Mouse (Mus musculus) midbrain, embryonic 15.5 days (tissue): ENCODE measurements around the gene Loxl1. TPM values are rescaled to one million over a fixed set of nuclear protein-coding genes. Genes with fewer than 3 reads are reported as not detected.
"Not testable (repeated sequence)": the region's sequence is repeated elsewhere in the genome, so short reads cannot be mapped to it uniquely, and the experiment has no call there.

Experiments used
- ATAC-seq: fragments of 200-750 bp; cut with Nextera tagmentation; replicated peaks from 2 replicates; pipeline ENCODE4 v1.8.0; 2017; ENCODE audit warnings: moderate TSS enrichment
- H3K27ac ChIP-seq: fragments of 300-500 bp; sonication (generic); 2 replicates; pipeline ENCODE4 v1.5.1; 2015; ENCODE audit warnings: mild to moderate bottlenecking, inconsistent platforms
- H3K27me3 ChIP-seq: fragments of 300-500 bp; sonication (generic); replicated peaks from 2 replicates; pipeline ENCODE4 v1.6.1; 2015; ENCODE audit warnings: inconsistent platforms
- H3K36me3 ChIP-seq: fragments of 300-500 bp; sonication (generic); replicated peaks from 2 replicates; pipeline ENCODE4 v1.6.1; 2015; ENCODE audit warnings: inconsistent platforms
- H3K4me1 ChIP-seq: fragments of 300-500 bp; sonication (generic); 2 replicates; pipeline ENCODE4 v1.6.1; 2015; ENCODE audit warnings: inconsistent platforms
- H3K4me2 ChIP-seq: fragments of 300-500 bp; sonication (generic); 2 replicates; pipeline ENCODE4 v1.6.1; 2015; ENCODE audit warnings: inconsistent platforms, mild to moderate bottlenecking, moderate library complexity
- H3K4me3 ChIP-seq: fragments of 300-500 bp; sonication (generic); 2 replicates; pipeline ENCODE4 v1.5.1; 2015; ENCODE audit warnings: mild to moderate bottlenecking, inconsistent platforms
- H3K9ac ChIP-seq: fragments of 300-500 bp; sonication (generic); 2 replicates; pipeline ENCODE4 v1.6.1; 2015; ENCODE audit warnings: mild to moderate bottlenecking, inconsistent platforms
- H3K9me3 ChIP-seq: fragments of 300-500 bp; sonication (generic); 2 replicates; pipeline ENCODE4 v1.6.1; 2016; ENCODE audit warnings: inconsistent platforms
- WGBS: fragments of 180-500 bp; shearing (Covaris S2); methylation state at CpG from one replicate; pipeline ENCODE4 v1.1.7; 2015; ENCODE audit warnings: mixed read lengths; 5-methylcytosine and 5-hydroxymethylcytosine counted together
- polyA plus RNA-seq: library from polyadenylated mRNA; unstranded; fragments of >200 nt; fragmentation: Nextera tagmentation; extraction: Ambion mirVana; gene quantifications from 2 replicates; pipeline ENCODE4 v1.2.1, GENCODE M21; 2015

Gene Loxl1
- polyA plus RNA-seq, 1 experiment from 2014 or later, result 6.0 TPM

DNA sequence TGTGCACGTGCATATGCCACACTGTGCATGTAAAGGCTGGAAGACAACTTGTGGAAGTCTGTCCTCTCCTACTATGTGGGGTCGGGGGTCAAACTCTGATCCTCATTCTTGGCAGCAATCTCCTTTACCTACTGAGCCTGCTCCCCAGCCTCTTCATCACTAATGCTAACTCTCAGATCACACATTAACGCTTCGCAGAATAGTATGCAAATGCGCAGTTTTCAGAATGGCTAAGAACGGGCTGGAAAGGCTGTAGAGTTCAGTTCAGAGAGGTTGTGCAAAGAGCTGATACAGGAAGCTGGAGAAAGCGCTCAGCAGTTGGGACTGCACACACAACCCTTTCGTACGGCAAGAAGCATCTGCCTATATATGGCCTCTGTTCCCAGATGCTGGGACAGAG is 40.1 kb downstream of the Loxl1 start:
- no peak overlapping the region for H3K4me2 ChIP-seq
- H3K36me3 ChIP-seq, result no peaks in the 10 kb centered on the region
- WGBS, result 66% methylated on average over 9 of the region's 9 CpGs
- no peaks in the 10 kb centered on the region for H3K4me1 ChIP-seq
- H3K4me3 ChIP-seq, result no peak overlapping the region
- H3K27ac ChIP-seq, result no peak overlapping the region
- H3K27me3 ChIP-seq, result no peaks in the 10 kb centered on the region
- no peak overlapping the region for H3K9ac ChIP-seq
- no peak for ATAC-seq
- no peaks in the 10 kb centered on the region for H3K9me3 ChIP-seq

DNA sequence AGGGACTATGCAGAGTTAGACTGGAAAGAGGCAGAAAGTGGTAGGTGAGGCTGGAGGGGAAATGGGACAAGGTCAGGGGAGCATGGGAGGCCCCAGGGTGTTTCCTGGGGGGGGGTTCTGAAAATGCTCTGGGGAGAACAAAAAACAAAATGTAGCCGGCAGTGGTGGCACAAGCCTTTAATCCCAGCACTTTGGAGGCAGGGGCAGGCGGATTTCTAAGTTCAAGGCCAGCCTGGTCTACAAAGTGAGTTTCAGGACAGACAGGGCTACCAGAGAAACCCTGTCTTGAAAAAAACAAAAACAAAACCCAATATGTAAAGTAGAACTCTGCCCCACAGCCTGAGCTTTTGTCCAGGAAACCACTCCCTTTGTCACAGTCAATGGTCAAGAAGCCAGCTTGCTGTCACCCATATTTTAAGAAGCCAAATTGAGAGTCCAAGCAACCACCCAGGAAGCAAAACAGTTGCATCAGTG is 40.9 kb downstream of the Loxl1 start:
- H3K4me3 ChIP-seq, result no peak overlapping the region
- H3K4me1 ChIP-seq, result no peaks in the 10 kb centered on the region
- WGBS, result 69% methylated on average over 2 of the region's 2 CpGs
- no peak overlapping the region for H3K27ac ChIP-seq
- no peaks in the 10 kb centered on the region for H3K27me3 ChIP-seq
- no peak for ATAC-seq
- no peaks in the 10 kb centered on the region for H3K36me3 ChIP-seq
- H3K4me2 ChIP-seq, result no peak overlapping the region
- no peaks in the 10 kb centered on the region for H3K9me3 ChIP-seq
- H3K9ac ChIP-seq, result no peak overlapping the region

DNA sequence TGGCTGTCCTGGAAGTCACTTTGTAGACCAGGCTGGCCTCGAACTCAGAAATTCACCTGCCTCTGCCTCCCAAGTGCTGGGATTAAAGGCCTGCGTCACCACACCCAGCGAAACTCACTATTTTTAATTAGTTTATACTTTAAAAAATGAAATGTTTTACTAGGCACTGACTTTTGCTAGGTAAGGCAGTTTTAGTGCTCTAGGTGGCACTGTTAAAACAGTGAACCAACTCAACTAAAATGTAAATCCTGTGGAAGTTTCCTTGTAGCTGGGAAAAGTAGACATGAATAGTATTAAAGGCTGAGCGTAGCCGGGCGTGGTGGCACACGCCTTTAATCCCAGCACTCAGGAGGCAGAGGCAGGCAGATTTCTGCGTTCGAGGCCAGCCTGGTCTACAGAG is 41.4 kb downstream of the Loxl1 start:
- H3K4me2 ChIP-seq, H3K9ac ChIP-seq, H3K36me3 ChIP-seq, H3K4me1 ChIP-seq, H3K27me3 ChIP-seq, H3K27ac ChIP-seq, H3K9me3 ChIP-seq, H3K4me3 ChIP-seq, ATAC-seq: not testable (repeated sequence)
- 93% methylated on average over 9 of the region's 9 CpGs for WGBS

DNA sequence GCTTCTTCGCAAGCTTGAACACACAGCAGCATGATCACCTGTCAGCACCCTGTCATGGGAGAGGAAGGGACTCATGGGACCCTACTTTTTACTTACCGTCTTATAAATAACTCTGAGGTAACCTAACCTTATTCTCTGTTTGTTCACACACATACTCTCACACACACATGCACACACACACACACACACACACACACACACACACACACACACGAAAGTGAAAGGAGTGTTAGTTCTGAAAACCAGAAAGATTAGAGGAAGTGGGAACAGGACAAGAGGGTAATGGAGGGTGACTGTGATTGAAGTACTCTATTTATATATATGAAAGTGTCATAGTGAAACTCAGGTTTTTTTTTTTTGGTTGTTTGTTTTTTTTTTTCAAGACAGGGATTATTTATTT is 41.9 kb downstream of the Loxl1 start:
- no peak overlapping the region for H3K4me3 ChIP-seq
- no peaks in the 10 kb centered on the region for H3K27me3 ChIP-seq
- ATAC-seq, result no peak
- no peaks in the 10 kb centered on the region for H3K4me1 ChIP-seq
- H3K27ac ChIP-seq, result no peak overlapping the region
- no peak overlapping the region for H3K9ac ChIP-seq
- H3K36me3 ChIP-seq, result no peaks in the 10 kb centered on the region
- 83% methylated on average over 3 of the region's 3 CpGs for WGBS
- no peak overlapping the region for H3K4me2 ChIP-seq
- H3K9me3 ChIP-seq, result no peaks in the 10 kb centered on the region

DNA sequence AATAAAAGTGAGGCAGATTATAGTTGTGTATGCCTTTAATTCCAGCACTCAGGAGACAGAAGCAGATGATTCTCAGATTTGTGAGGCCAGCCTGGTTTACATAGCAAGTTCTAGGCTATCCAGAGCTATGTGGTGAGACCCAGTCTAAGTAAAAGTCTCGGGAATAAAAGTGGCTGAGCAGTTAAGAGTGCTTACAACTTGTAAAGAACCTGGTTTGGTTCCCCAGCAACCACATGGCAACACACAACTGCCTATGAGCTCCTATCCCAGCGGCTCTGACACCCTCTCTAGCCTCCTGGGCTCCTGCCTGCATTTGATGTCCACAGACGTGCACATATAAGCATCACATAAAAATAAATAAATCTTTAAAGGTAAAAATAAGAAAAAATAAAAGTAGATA is 42.9 kb downstream of the Loxl1 start:
- ATAC-seq, result no peak
- H3K4me1 ChIP-seq, result no peaks in the 10 kb centered on the region
- no peak overlapping the region for H3K27ac ChIP-seq
- no peaks in the 10 kb centered on the region for H3K36me3 ChIP-seq
- WGBS, result 62% methylated on average over 3 of the region's 3 CpGs
- no peaks in the 10 kb centered on the region for H3K9me3 ChIP-seq
- H3K4me2 ChIP-seq, result no peak overlapping the region
- no peak overlapping the region for H3K4me3 ChIP-seq
- H3K9ac ChIP-seq, result no peak overlapping the region
- H3K27me3 ChIP-seq, result no peaks in the 10 kb centered on the region

DNA sequence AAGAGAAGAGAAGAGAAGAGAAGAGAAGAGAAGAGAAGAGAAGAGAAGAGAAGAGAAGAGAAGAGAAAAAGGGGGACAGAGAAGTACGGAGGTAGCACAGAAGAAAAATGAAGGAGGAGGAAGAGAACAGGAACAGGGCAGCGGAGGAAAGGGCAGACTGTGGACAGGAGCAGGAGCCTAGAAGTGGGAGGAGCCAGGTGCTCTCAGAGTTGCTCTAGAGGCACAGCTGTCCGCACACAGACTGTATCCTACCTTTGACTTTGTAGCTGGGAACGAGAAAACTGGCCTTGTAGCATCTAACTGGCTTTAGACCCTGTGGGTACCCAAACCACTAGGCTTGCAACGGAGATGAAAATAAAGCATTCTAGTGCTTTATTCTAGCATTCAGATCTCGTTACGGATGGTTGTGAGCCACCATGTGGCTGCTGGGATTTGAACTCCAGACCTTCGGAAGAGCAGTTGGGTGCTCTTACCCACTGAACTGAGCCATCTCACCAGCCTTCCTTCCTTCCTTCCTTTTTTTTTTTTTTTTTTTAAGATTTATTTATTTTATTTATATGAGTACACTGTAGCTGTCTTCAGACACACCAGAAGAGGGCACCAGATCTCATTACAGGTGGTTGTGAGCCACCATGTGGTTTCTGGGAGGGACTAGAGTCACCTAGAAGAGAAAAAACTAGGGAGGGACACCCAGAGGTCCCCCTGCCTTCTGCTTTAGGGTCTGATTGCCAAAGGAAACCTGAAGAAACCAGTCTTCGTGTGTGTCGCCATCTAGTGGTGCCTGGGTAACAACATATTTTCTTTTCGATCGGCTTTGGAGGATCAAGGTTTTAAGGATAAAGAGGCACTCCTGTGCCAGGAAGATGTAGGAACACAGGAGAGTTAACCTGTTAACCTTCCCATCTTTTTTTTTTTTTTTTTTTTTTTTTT is 44.3 kb downstream of the Loxl1 start:
- no peak for ATAC-seq
- 58% methylated on average over 12 of the region's 12 CpGs for WGBS

DNA sequence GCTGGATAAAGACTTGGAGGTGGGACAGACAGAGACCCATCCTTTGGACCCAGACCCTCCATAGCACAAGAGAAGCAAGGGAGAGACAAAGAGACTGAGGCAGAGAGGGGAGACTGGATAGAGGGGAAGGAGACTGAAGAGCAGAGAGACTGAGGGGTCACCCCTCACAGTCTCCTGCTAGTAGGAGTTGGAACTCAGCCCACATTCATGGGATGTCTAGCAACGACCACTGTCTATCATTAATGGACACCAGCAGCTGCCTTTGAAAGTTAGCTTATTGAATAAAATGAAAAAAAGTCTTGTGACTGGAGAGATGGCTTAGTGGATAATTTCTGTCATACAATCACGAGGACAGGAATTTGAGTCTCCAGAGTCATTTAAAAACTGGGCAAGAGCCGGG is 45.9 kb downstream of the Loxl1 start:
- no peaks in the 10 kb centered on the region for H3K27me3 ChIP-seq
- no peaks in the 10 kb centered on the region for H3K4me1 ChIP-seq
- 69% methylated on average over 3 of the region's 3 CpGs for WGBS
- H3K4me2 ChIP-seq, result no peak overlapping the region
- ATAC-seq, result no peak
- H3K4me3 ChIP-seq, result no peak overlapping the region
- no peak overlapping the region for H3K9ac ChIP-seq
- no peak overlapping the region for H3K27ac ChIP-seq
- peaks cover 9% of the 10 kb centered on the region for H3K36me3 ChIP-seq
- no peaks in the 10 kb centered on the region for H3K9me3 ChIP-seq

More for the DNA sequence above, 44.3 kb downstream of the Loxl1 start:
- Histone ChIP-seq H3K27me3 (no peaks in the 10 kb centered on the region), H3K36me3 (no peaks in the 10 kb centered on the region), H3K4me3 (no peak overlapping the region), H3K4me1 (no peaks in the 10 kb centered on the region), H3K9ac (no peak overlapping the region), H3K4me2 (no peak overlapping the region), H3K27ac (no peak overlapping the region), H3K9me3 (no peaks in the 10 kb centered on the region)

DNA sequence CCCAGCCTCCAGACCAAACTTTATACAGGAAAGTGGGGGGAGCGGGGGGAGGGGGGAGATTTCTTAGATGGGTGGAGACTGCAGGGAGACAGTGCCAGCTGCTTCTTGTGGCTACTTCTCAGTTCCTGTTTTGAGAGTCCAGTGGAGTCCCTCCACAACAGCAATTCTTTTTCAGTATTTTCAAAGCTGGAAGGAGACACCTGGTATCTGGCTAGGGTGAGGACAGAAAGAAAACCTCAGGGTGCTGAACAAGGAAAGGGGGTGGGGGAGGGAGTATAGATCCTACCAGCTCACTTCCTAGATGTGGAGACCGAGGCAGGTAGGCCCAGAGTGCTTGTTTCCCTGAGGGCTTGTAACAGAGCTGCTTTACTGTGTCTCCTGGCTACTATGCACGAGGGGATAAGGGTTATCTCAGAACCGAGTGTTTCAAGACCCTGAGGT is 46.4 kb downstream of the Loxl1 start:
- no peak overlapping the region for H3K4me2 ChIP-seq
- no peaks in the 10 kb centered on the region for H3K9me3 ChIP-seq
- no peak overlapping the region for H3K27ac ChIP-seq
- no peak overlapping the region for H3K4me3 ChIP-seq
- H3K9ac ChIP-seq, result no peak overlapping the region
- no peaks in the 10 kb centered on the region for H3K27me3 ChIP-seq
- peaks cover 14% of the 10 kb centered on the region for H3K36me3 ChIP-seq
- no peaks in the 10 kb centered on the region for H3K4me1 ChIP-seq
- ATAC-seq, result no peak
- 42% methylated on average over 4 of the region's 4 CpGs for WGBS

DNA sequence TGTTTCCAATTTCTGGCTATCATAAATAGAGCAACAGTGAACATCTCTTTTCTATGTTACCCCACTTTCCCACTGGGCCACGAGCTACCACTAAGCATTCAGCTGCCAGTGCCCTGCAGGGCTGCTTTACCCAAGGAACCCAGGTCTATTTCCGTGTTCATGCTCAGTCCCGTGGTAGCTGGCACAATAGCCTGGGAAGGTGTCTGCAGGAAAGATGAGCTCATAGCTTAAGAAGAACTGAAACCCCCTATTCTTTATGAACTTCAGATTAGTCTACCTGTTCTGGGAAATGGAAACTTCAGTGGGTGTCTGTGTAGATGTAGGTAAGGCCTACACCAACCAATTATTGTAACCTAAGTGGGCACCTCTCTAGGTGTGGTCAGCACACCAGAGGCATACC is 47.6 kb downstream of the Loxl1 start:
- H3K4me3 ChIP-seq, result no peak overlapping the region
- H3K27me3 ChIP-seq, result no peaks in the 10 kb centered on the region
- H3K36me3 ChIP-seq, result peaks cover 20% of the 10 kb centered on the region
- no peaks in the 10 kb centered on the region for H3K9me3 ChIP-seq
- no peak for ATAC-seq
- H3K27ac ChIP-seq, result no peak overlapping the region
- H3K4me2 ChIP-seq, result no peak overlapping the region
- no peaks in the 10 kb centered on the region for H3K4me1 ChIP-seq
- no peak overlapping the region for H3K9ac ChIP-seq
- 82% methylated on average over 3 of the region's 3 CpGs for WGBS

DNA sequence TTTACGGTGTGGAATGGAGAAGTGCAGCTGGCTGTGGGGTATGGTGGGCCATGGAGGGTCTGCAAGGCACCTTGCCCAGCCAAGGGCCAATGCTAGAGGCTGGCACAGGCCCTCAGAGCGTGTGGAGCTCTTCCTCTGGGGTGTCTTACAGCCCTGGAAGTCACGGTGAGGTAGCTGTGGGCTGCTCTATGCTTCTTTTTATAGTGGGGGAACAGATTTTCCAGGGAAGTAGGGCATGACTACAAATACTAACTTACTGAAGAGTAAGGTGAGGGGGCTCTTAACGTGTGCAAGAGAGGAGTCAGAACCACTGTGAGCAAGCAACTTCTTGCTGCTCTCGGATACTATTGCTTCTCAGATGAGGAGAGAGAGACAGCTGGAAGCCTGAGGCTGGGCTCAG is 50.5 kb downstream of the Loxl1 start:
- Histone ChIP-seq H3K9me3 (no peaks in the 10 kb centered on the region), H3K4me3 (no peak overlapping the region), H3K36me3 (peaks cover 39% of the 10 kb centered on the region), H3K4me1 (no peaks in the 10 kb centered on the region), H3K27ac (no peak overlapping the region), H3K9ac (no peak overlapping the region), H3K4me2 (no peak overlapping the region), H3K27me3 (no peaks in the 10 kb centered on the region)
- 96% methylated on average over 5 of the region's 5 CpGs for WGBS
- ATAC-seq, result no peak

DNA sequence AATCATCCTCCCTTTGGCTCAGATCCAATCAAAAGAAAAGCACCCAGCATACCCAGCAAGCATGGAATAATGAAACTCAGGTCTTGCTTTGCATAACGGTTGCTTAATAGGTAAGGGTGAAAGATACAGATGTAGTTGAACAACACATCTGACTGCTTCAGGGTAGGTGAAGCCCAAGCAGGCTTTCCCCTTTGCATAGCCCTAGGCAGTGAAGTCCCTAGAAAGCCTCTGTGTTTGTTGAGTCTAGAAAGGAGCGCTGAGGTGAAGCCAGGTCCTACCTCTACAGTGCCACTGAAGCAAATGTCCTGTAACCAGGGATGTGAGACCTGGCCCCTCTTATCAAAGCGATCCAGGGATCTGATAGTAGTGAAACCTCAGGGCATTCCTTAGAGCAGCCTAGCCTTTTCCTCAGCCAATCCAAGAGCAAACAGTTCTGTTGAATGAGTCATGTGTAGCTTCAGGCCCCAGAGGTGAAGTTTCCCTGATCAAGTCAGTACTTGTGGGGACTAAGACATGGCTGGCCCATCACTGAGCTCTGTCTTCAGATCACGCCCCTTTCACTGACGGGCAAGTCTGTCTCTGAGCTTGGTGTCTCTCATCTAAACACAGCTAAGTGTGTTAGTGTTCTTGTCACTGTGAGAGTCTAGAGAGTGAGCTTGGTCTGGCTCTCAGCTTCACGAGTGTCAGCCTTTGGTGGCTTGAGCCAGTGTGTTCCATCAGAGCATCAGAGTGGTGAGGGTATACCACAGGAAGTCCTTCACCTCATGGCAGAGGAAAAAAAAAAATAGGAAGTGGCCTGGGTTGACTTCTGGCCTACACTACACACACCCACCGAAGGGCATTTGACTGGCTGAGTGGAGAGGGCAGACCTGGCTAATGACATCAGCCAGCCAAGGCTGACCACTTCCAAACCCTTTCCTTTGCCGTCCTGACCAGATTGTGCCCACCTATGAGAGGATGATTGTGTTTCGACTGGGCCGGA is 57.0 kb downstream of the Loxl1 start:
- Histone ChIP-seq H3K9ac (no peak overlapping the region), H3K4me3 (no peak overlapping the region), H3K4me2 (no peak overlapping the region), H3K27me3 (no peaks in the 10 kb centered on the region), H3K9me3 (no peaks in the 10 kb centered on the region), H3K4me1 (peaks cover 12% of the 10 kb centered on the region), H3K27ac (no peak overlapping the region), H3K36me3 (peaks cover 23% of the 10 kb centered on the region; the same call in 1 of the 2 replicates)
- no peak for ATAC-seq
- 94% methylated on average over 10 of the region's 10 CpGs for WGBS

DNA sequence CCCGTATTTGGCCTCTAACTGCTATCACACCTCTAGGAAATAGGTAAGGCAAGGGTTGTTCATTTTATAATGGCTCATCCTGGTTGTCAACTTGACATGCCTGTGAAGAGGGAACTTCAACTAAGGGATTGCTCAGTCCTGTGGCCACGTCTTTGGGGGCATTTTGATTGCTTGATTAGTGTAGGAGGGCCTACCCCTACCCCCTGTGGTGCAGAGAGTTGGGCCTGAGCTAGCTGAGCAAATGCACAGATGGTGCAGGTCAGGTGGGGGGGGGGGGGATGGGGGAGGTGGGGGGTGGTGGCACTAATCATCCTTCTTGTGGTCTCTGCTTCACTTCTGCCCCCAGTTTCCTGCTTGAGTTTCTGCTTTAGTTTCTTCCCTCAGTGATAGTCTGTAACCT is 57.9 kb downstream of the Loxl1 start:
- no peak overlapping the region for H3K27ac ChIP-seq
- WGBS, result 65% methylated on average over 2 of the region's 2 CpGs
- H3K9ac ChIP-seq, result no peak overlapping the region
- peaks cover 18% of the 10 kb centered on the region; the same call in 1 of the 2 replicates for H3K36me3 ChIP-seq
- H3K9me3 ChIP-seq, result no peaks in the 10 kb centered on the region
- H3K4me1 ChIP-seq, result peaks cover 14% of the 10 kb centered on the region
- H3K4me3 ChIP-seq, result no peak overlapping the region
- no peak overlapping the region for H3K4me2 ChIP-seq
- no peaks in the 10 kb centered on the region for H3K27me3 ChIP-seq
- no peak for ATAC-seq
